Mouse (Mus musculus) olfactory bulb, adult 2 months (tissue): Measurements from ENCODE around the gene Hcn3.

Experiments used
- CTCF ChIP-seq: fragments of 200-500 bp; IDR thresholded peaks from 2 replicates; pipeline ENCODE4 v1.5.1; 2012; ENCODE audit warnings: low read depth, mild to moderate bottlenecking, low read length, moderate library complexity; ENCODE audit not compliant: insufficient read depth
- POLR2A ChIP-seq: fragments of 200-500 bp; IDR thresholded peaks from 2 replicates; pipeline ENCODE4 v1.6.1; 2012; ENCODE audit warnings: mild to moderate bottlenecking, low read depth, low read length, moderate library complexity; ENCODE audit not compliant: insufficient read depth

DNA sequence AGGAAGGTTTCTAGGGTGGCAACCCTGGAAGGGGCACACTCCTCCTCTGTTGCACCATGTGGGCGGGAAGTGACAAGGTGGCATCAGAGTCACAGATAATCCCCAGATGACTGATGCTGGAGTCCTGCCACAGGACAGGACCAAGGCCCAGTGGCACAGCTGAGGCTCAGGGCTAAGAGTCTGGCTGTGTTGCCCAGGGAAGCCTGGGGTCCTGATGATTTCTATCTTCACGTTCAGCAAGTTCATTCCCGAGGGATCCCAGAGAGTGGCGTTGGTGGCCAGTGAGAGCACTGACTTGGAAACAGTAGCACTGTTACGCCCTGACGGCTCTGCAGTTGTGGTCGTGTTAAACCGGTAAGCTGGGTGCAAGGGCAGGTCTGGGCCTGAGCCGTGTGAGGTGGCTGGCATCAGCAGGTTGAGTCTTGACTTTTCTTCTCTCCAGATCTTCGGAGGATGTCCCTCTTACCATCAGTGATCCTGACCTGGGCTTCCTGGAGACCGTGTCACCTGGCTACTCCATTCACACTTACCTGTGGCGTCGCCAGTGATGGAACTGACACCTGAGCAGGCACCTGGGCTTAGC lies 48.2 kb upstream of the Hcn3 start:
- TF ChIP-seq CTCF, result no peak
- TF ChIP-seq POLR2A, result no peak
